Mouse (Mus musculus): Measurements from ENCODE around the gene Abcc2.

DNA sequence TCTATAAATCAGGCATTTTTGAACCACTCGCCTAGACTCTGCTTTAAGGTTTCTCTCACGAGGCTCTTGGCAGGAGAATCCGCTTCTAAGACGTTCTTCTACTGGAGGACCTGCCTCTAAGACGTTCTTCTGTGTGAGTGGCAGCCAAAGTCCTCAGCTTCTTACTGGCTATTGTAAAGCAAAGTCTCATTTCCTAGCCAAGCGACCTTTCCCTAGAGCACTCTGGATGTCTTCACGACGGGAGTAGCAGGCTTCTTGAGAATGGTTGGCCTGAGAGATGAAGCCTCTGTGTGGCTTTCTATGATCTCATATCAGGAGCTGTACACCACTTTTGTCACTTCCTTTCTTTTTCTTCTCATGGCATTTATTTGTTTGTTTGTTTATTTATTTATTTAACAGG lies 13.5 kb downstream of the Abcc2 start:
- TF ChIP-seq CTCF (IDR thresholded peaks at IDR 0.05; ENCODE audit: low read depth) (no peak), EP300 (IDR thresholded peaks at IDR 0.05; ENCODE audit: low read depth) (no peak)

All from heart, postnatal 0 days (tissue).